Mouse (Mus musculus) left cerebral cortex, postnatal 10 days (tissue): ENCODE measurements at regions not wholly inside any gene's neighbourhood (a gene's known extent, or its start where the extent isn't known, plus 50 kb on each side); places are given as distances from the start of the nearest gene placed in this dataset.
A peak's percentile ranks its signal among the peaks of the same experiment; 100 is the strongest.

Experiments
- DNase-seq, 2 experiments: peaks; one replicate each; pipeline ENCODE4 v3.0.0; 2021 to 2022; ENCODE audit warnings: low spot score in 2 of 2, mixed read lengths in 1 of 2; ENCODE audit errors: extremely low spot score in 1 of 2
- intact Hi-C: fragments of 180-260 bp; cut with DNase I; formaldehyde crosslinking; loops from one replicate; pipeline ENCODE4 v1.15.1; 2025

DNA sequence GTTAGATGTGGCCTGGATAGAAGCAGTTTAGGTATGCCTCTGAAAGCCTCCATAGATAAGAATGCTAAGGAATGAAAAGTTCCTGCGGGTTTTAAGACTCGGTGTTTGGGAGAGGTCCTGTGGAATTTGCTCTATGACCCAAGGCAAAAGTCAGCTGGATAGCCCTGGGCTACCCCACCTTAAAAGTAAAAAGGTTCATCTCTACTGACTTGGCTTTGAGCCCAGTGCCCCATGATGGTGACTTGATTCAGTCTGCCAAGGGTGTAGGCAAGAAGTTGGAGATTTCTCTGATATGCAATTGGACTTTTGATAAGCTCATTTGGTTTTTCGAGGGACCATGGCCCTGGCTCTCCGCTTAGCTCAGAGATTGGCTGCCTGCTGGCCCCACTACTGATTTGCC, 78.8 kb upstream of the Herc3 start:
- intact Hi-C loops: no loop called here
- no peak for DNase-seq

DNA sequence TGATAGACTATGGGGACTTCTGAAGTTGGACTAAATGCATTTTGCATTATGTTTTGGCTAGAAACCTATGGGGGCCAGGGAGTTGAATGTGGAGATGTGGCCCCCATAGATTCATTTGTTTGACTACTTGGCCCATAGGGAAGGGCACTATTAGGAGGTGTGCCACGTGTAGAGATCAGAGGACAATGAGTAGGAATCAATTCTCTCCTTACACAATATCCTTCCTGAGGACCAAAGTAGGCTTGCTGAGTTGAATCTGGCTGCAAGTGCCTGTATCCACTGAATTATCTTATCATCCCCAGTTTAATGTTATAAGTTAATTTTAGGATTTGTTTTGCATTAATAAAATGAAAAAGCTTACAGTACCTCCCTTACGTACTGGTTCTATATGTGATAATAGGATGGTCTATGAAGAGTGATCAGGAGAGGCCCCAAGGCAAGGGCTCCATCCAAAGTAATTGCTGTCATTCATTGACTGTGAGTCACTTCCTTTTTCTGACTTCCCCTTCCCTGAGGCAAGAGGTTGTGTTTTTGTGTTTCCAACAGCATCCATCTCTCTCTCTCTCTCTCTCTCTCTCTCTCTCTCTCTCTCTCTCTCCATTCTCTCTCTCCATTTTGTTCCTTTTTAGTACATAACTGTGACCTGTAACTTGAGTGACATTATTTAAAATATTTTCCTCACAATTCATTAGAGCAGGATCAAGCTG, 74.8 kb upstream of the Herc3 start:
- intact Hi-C loops: no loop called here
- DNase-seq: no peak

DNA sequence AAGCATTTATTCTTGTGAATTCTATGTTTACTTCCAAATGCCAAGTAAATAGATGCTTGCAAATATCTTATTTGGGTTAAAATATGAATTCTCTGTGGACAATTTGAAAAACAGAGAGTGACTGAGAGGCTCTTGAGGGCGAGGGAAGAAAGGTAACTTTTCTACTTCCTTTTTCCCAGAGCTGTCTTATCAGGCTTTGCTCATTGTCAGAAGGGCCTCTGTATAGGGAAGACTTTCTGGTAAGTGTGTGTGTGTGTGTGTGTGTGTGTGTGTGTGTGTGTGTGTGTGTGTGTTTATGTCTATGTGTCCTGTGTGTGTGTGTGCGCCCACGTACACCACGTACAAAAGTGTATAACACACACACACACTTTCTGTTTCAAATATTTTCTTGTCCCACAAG, 73.9 kb upstream of the Herc3 start:
- intact Hi-C loops: no loop called here

DNA sequence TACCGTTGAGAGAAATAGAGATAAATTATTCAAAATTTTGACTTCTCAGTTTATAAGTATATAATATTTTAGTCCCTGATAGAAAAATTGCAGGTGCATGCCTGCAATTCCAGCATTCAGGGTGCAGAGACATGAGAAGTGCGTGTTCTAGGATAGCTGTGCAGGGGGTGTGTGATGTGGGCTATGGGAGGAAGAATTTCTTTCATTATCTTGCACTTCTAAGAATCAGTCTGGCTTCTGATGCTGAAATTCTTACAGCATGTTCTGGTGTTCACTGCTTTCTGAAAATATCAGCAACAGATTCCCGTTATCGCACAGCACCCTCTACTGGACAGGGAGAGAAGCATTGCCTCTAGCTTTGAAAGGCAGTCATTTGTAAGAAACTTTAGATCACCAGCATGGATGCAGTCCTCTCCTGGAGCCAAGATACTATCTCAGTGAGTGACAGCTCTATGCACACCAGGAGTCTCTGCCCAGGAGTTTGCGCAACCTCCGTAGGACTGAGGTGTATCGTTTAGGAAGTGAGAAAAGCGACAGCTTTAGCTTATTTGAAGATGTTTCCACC, 60.5 kb upstream of the Herc3 start:
- intact Hi-C loops: loop anchor here (2.0 to 10.0 kb wide), 3 partner anchors 168 to 414 kb away; no protein-coding TSS in a partner anchor

More for the DNA sequence above, 73.9 kb upstream of the Herc3 start:
- DNase-seq: no peak

DNA sequence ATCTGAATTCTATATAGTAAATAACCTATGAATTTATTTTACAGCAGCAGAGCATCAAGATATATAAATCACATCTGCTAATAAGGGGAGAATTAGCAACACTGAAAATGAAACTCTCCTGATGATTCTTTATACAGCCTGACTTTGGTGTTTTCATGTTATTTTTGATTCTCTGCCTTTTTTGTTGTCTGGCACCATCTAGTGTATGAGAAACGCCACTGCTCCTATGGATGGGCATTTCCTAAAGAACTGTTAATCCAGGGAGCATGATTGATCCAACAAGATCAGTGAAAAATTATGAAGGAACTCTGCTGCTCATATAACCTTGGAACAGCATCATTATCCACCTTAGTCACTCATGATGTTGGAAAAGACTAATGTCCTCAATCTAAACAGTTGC, 59.3 kb upstream of the Herc3 start:
- peak in 1 of 2 experiments; percentile 47 for DNase-seq
- intact Hi-C loops: loop anchor here (5.0 to 10.0 kb wide), 2 partner anchors 225 to 413 kb away; no protein-coding TSS in a partner anchor

More for the DNA sequence above, 60.5 kb upstream of the Herc3 start:
- DNase-seq: peak; percentile 41 to 64
